Mouse (Mus musculus): Measurements from ENCODE around the gene Hadh. TPM values are rescaled to one million over a fixed set of nuclear protein-coding genes. Genes with fewer than 3 reads are reported as not detected.

The Hadh gene
- polyA plus RNA-seq, 1 experiment = 109 TPM

GRCm38 (mm10) chr3:131270381-131270780 is 1.5 kb downstream of the Hadh start:
- DNase-seq (ENCODE audit: low spot score) = no peak

- no peak for DNase-seq (ENCODE audit: low spot score)
Observed at GRCm38 (mm10) chr3:131266366-131267050, 5.4 kb downstream of the Hadh start.

GRCm38 (mm10) chr3:131265516-131265915 is 6.4 kb downstream of the Hadh start:
- no peak for DNase-seq (ENCODE audit: low spot score)

- no peak for DNase-seq (ENCODE audit: low spot score)
Observed at GRCm38 (mm10) chr3:131263766-131264486, 8.0 kb downstream of the Hadh start.

GRCm38 (mm10) chr3:131260418-131260817 is 11.5 kb downstream of the Hadh start:
- DNase-seq (ENCODE audit: low spot score) = no peak

GRCm38 (mm10) chr3:131259392-131259965 is 12.4 kb downstream of the Hadh start:
- no peak for DNase-seq (ENCODE audit: low spot score)

GRCm38 (mm10) chr3:131258921-131259320 is 13.0 kb downstream of the Hadh start:
- no peak for DNase-seq (ENCODE audit: low spot score)

- DNase-seq (ENCODE audit: low spot score) = no peak
Observed at GRCm38 (mm10) chr3:131255399-131255981, 16.4 kb downstream of the Hadh start.

- no peak for DNase-seq (ENCODE audit: low spot score)
Observed at GRCm38 (mm10) chr3:131254991-131255390, 16.9 kb downstream of the Hadh start.

GRCm38 (mm10) chr3:131251601-131252000 is 20.3 kb downstream of the Hadh start:
- DNase-seq (ENCODE audit: low spot score) = no peak

- DNase-seq (ENCODE audit: low spot score) = no peak
Observed at GRCm38 (mm10) chr3:131250978-131251377, 20.9 kb downstream of the Hadh start.

- DNase-seq (ENCODE audit: low spot score) = no peak
Observed at GRCm38 (mm10) chr3:131250283-131250682, 21.6 kb downstream of the Hadh start.

- no peak for DNase-seq (ENCODE audit: low spot score)
Observed at GRCm38 (mm10) chr3:131248444-131248843, 23.5 kb downstream of the Hadh start.

- no peak for DNase-seq (ENCODE audit: low spot score)
Observed at GRCm38 (mm10) chr3:131247851-131248250, 24.1 kb downstream of the Hadh start.

GRCm38 (mm10) chr3:131247447-131247846 is 24.5 kb downstream of the Hadh start:
- no peak for DNase-seq (ENCODE audit: low spot score)

GRCm38 (mm10) chr3:131246579-131247046 is 25.3 kb downstream of the Hadh start:
- no peak for DNase-seq (ENCODE audit: low spot score)

GRCm38 (mm10) chr3:131245766-131246578 is 25.9 kb downstream of the Hadh start:
- no peak for DNase-seq (ENCODE audit: low spot score)

GRCm38 (mm10) chr3:131237785-131238633 is 33.9 kb downstream of the Hadh start:
- DNase-seq (ENCODE audit: low spot score) = peak; percentile 50

- no peak for DNase-seq (ENCODE audit: low spot score)
Observed at GRCm38 (mm10) chr3:131237061-131237460, 34.8 kb downstream of the Hadh start.

- DNase-seq (ENCODE audit: low spot score) = no peak
Observed at GRCm38 (mm10) chr3:131228083-131228482, 43.8 kb downstream of the Hadh start.

Measured in urinary bladder, adult 2 months (tissue).